Mouse (Mus musculus) spleen, embryonic (tissue): ENCODE measurements around the gene Hnf1b.

Source experiments
- CTCF ChIA-PET: fragments of 350-600 bp; sonication (Branson Sonifier 250); formaldehyde crosslinking; loops from one replicate; lab custom pipeline; 2022; lab: Charles Lee

Gene Hnf1b

DNA sequence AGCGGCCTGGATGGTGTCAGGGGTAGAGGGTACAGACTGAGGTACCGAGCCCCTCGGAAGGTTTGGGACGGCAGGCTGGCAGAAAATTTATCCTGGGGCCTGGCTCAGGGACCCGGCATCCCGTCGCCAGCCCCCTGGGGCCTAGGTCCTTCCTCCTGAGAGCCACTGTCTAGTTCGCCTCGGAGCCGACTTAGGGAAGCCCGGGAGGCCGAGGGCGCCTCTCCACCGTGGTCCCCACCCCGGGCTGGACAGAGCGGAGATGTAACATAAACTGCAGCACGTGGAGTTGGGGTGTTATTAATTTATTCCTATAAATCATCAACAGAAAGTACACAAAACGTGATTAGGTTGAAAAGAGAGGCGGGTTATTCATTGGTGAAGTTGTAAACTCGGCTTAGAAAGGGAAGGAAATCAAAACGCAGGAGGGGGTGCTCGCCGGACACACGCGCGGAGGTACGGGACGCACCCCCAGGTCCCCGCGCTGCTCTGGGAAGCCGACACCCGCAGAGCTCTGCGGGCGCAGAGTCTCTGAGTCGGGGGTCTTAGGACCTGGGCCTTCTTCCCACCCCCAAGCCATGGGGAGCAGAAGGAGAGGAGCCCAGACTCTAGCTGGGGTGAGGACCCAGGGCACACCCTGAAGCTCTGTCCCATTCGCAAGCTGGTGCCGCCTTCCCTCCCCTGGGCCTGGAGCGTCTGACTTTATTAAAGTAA is 2.8 kb downstream of the Hnf1b start:
- CTCF ChIA-PET, result no interaction called here

DNA sequence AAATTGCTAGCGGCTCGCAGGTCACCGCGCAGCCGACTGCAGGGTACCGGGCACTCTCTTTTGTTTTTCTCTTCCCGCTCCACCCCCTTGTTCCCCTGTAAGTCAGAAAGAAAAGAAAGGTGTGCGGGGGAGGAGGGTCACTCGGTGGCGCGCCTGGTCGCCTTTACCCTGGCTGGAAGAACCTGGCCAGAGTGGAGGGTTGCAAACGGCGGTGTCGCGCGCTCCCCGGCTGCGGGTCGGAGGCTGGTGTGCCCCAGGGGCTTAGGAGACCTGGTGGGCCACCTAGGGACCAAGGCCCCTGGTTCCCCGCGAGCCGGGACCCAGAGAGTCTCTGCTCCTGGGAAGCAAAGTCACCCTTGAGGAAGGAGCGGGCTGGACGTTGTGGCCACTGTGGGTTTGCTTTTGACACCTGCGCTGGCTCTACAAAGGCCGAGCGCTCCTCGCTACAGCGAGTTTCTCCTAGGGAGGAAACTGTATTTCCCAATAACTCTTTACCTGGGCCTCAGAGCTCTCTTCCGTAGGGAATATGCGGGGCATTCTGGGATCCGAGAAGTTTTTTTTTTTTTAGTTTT is 3.4 kb downstream of the Hnf1b start:
- CTCF ChIA-PET, result interaction anchor here (0.6 to 0.9 kb wide), 2 partner anchors 18 to 1910 kb away, joined by 5 to 7 read pairs; no protein-coding TSS in a partner anchor

DNA sequence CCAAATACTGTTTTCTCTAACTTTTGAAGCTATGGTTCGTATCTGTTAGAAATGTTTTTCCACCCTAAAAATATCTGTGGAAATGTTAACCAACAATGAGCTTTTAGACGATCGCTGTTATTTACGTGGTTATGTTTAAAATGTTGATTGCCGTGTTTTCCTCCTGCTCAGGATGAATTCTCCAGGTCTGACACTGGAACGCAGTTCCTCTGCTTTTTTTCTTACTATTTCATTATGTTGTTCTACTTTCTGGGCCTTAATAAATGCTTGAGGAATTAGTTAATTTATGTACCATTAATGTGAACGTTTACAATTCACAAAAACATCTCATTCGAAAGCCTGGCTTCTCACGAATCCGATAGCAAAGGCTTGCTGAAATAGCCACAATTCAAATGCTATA is 4.2 kb downstream of the Hnf1b start:
- CTCF ChIA-PET, result interaction anchor here (0.9 kb wide), 1 partner anchor 1910 kb away, joined by 7 read pairs; no protein-coding TSS in a partner anchor

DNA sequence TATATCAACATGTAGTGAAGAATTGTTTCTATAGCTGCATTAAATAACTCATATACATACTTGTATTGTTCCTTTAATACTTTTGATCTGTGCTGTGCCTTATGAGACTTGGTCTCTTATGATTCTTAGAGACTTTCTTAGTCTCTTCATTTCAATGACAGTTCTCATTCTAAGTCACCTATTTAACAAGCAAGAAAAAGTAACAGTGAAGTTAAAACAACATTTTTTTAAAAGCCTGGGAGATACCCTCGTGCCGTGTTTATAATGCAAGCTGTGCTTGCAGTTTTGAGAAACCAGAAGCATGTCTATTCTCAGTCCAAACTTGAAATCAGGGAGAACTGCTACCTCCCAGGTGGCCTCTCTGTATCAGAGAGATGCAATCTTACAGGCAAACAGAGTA is 4.8 kb downstream of the Hnf1b start:
- CTCF ChIA-PET, result no interaction called here

DNA sequence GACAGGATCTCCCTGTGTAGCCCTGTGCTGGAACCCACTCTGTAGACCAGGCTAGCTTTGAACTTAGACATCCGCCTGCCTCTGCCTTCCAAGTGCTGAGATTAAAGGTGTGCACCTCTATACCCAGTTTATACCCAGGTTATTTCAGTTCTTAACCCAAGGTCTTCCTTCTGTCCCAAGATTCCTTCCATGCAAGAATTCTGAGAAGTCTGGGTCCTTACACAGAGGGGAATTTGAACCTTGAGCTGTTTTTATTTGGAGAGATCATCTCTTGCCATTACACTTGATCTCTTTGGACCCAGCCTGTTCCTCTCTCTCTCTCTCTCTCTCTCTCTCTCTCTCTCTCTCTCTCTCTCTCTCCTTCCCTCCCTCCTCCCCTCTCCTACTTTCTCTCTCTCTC is 7.4 kb downstream of the Hnf1b start:
- CTCF ChIA-PET, result no interaction called here

DNA sequence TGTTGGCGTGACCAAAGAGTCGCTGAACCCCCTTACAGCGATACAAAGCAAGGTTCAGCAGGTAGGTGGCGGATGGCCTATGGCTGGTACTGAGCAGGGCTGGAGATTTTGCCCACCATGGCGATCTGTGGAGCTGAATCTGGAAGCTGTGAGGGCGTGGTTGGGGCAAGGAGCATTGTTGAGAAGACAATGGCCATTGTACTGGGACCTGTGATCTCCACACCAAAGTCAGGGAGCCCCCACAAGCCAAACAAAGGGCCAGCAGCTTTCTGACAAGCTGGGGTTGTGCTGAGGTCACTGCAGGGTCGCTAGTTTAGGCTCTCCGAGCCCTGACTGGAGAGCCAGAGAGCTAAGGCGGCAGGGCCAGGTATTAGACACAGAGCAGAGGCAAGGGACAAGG is 15.4 kb downstream of the Hnf1b start:
- CTCF ChIA-PET, result no interaction called here

DNA sequence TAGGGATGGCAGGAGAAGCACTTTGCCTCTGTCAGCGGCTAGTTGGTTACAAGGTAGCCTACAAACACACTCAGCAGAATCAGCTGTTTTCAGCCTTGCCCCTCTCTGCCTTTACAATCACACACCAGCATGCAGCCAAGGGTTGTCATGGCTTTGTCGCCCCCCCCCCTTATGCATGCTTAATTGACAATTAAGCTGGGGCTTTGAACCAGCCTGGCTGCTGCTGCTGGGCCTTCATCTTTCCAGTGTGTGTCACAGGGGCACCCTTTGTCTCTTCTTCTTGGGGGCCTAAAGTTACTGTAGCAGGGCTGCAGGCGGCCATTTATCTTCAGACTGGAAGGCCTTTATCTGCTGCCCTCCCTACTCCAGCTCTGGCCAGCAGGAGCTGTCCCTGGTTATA is 17.7 kb downstream of the Hnf1b start:
- CTCF ChIA-PET, result no interaction called here

DNA sequence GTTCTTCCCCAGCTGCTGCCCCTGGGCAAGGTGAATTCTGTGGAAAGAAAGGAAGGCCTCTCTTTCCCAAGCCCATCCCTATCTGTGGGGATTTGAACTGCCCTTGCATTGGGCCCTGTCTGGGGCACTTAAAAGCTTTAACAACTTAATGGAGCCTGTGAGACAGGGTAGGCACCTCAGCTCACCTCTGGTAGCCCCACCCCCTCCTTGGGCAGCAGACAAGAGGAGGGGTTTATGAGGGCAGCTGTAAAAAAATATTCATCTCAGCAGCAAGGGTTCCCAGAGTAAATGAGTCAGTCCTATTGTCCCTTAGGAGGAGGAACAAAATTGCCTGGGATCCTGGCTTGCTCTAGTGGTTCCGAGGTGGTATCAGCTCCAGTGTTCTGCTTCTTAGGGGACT is 19.3 kb downstream of the Hnf1b start:
- CTCF ChIA-PET, result no interaction called here

DNA sequence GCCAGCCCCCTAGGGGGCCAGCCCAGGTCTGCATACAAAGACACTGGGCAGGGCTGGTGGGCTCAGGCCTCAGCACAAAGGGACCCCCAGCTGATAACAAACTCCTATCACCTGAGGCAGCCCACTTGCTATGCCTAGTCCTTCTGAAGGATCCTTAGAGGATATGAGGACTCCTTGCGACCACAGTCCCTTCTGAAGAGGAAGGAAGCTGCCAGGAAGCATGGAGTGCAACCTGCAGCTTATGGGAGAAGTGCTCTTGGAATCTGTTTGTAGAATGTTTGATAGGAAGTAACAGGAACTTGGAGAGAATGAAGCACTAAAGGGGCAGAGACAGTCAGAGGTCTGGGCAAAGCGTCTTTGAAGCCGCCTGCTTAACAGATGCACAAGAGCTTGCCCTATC is 19.8 kb downstream of the Hnf1b start:
- CTCF ChIA-PET, result interaction anchor here (0.6 kb wide), 1 partner anchor 73 kb away, joined by 3 read pairs; no protein-coding TSS in a partner anchor

DNA sequence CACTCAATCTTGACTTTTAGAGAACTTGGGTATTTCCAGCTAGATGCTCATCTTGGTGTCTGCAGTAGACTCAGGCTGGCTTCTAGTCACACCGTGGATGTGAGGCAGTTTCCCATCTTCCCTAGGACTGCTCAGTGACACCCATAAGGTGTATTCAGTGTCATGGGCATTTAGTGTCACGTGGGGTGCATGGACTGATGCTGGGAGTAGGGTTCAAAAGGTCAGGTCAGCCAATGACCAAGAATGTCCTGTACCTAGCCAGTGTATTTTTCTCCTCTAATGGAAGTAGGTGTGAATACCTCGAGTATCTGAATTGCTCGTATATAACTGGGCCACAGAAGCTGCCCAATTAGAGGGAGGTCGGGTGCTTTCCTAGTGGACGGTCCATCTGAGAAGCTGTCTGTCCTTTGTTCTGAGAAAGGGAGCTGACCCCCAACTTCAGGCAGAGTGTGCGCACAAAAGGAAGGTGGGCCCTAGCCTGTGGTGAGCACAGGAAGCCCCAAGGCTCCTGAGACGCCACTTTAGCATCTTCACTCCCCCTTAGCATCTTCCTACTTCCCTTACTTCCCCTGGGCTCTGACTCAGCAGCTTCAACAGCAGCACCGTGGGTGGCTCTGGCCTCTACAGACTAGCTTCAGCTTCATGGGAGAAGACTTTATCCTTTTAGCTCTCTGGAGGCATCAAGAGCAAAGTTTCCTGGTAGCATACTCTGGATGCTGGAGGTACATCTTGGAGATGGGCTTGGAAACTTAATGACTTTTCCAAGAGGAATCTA is 22.1 kb downstream of the Hnf1b start:
- CTCF ChIA-PET, result interaction anchor here (0.6 kb wide), 1 partner anchor 19 kb away, joined by 5 read pairs; no protein-coding TSS in a partner anchor

DNA sequence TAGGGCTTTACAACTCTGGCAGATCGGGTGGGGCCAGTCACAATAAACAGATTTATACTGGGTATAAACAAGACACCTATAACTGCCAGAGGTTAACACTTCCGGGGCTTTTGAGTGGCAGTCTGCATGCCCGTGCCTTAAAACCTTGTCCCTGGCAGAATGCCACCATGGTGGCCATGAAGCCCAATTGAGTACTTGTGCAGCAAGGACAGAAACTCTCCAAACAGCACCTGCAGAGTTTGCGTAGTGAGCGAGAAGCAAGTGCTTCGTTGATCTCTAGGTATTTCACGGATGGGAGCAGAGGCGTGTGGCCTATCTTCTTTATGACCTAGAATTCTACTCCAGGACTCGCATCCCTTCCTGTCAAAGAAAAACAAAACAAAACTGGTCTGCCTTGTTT is 23.6 kb downstream of the Hnf1b start:
- CTCF ChIA-PET, result no interaction called here

DNA sequence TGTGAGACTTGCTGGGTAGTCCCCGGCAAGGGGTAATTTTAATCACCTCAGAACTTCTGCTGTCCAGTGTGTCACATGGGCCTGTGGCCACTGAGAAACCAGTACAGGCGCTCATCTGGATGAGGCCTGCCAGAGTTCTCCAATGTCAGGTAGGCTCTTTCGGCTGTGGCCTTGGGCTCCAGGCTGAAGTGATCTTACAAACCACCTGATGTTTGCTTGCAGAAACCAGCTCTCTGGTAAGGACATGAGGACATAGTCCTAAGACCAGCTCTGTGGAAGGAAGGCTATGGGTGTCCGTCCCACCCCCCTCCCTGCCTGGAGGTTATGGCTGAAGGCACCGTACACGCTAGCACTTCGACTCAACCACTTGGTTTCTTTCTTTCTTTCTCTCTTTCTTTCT is 26.8 kb downstream of the Hnf1b start:
- CTCF ChIA-PET, result no interaction called here

DNA sequence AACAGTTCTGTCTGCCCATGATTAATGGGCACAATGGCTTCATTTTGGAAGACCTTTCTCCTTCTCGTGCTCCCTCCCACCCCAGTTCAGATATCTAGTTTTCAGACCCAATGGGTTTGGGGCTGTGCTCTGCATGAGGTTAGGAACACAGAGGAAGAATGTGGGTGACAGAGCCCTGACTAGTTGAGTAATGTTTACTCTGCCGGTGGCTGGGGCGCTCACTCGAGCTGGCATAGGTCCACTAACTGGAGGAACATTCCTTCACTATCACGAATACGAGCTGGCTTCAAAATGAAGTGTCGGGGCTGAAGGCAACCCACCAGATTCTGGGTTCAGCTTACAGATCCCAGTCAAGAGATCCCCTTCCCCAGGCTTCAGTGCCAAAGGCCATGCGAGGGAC is 27.9 kb downstream of the Hnf1b start:
- CTCF ChIA-PET, result no interaction called here

DNA sequence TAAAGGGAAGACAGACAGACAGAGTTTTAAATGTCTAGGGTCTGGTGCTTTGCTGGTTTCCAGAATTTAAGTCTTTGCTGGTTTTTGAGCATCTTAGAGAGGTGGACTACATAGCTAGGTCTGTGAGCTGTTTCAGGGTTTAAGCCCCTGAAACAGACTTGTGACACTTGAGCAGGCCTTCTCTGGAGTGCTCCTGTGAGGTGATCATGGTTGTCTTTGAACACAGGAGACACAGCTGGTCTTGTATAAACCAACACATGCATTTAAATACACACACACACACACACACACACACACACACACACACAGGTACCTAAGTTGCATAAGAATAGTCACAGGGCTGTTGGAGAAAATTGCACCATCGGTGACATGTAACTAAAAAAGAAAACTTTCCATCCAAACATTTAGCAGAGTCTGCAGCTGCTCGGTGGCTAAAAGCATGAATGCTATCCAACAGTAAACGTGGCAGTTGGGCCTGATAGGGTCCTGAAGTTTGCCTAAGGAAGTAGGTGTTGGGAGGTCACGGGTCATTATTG is 28.6 kb downstream of the Hnf1b start:
- CTCF ChIA-PET, result no interaction called here

DNA sequence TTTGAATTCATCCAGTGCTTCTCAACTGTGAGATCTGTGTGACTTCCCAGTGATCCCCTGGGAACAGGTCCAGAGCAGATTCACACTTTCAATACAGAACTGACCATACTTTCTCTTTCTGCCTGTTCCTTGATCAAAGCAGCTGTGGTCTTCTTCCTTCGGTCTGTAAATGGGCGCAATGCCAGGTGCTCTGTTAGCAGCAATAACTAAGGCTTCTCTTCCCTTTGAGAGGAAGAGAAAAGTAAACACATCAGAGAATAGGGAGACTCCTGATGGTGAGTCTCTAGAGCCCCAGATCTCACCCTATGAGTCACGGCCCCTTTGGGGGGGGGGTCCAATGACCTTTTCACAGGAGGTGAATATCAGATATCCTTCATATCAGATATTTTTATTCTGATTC is 29.3 kb downstream of the Hnf1b start:
- CTCF ChIA-PET, result no interaction called here

DNA sequence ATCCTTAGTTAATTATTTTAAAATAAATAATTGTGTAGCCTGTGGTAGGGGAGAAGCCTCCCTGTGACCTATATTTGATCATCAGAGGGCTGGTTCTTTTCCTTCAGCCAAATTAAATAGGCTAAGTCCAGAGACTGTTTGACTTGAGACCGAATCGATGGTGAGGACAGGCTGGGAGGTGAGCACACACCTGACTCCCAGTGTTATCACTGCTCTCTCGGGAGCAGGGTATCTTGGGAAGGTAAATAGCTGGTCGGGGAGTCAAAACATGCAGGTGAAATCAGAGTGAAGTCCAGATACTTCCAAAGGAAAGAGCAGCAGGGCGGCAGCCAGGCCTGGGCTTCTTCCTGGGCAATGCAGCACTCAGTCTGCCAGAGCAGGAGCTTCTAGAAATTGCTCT is 31.6 kb downstream of the Hnf1b start:
- CTCF ChIA-PET, result no interaction called here

DNA sequence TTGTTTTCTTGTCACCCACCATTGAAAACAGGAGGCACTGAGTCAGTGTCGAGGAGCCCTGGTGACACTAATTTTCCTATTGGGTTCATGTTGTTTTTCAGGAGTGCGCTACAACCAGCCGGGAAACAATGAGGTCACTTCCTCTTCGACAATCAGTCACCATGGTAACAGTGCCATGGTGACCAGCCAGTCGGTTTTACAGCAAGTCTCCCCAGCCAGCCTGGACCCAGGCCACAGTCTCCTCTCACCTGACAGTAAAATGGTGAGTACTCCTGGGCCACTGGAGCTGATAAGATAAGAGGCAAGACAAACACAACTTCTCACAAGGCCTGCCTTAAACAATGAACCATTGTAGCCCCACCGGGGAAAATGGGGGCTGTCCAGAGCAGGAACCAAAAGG is 32.7 kb downstream of the Hnf1b start:
- CTCF ChIA-PET, result no interaction called here

DNA sequence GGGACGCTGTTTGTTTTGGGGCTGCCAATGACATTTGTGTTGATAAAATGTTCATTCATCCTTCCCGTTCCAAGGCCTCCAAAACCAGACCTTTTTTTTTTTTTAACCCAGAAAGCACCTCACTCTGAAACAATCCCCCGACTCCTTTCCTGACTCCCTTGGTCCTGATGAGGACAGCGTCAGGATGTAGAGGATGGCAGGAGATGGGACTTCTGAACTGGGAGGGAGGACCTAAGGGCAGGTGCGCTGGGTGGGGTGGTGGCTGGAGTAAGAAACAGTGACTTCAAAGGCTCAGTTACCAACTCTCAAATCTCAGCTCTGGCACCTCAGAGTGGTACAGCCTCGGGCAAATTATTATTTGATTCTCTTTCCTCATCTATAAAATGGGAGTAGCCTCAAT is 33.2 kb downstream of the Hnf1b start:
- CTCF ChIA-PET, result no interaction called here

DNA sequence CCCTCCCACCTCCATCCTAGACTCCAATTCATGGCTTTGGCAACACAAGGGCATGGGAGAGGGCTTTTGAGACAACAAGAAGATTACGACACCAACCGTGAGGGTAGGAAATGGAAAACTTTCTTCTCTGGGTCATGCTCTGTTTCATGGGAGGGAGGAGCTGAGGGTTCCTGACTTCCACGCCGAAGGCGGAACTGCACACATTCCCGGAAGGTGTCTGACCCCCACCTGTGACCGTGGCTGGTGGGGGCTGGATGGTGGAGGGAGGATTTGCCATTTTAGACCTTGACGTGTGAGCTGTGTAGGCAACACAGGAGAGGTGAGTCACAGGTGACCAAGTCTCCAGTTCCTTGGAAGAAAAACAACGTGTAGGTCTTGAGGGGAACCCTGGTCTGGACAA is 33.9 kb downstream of the Hnf1b start:
- CTCF ChIA-PET, result no interaction called here

DNA sequence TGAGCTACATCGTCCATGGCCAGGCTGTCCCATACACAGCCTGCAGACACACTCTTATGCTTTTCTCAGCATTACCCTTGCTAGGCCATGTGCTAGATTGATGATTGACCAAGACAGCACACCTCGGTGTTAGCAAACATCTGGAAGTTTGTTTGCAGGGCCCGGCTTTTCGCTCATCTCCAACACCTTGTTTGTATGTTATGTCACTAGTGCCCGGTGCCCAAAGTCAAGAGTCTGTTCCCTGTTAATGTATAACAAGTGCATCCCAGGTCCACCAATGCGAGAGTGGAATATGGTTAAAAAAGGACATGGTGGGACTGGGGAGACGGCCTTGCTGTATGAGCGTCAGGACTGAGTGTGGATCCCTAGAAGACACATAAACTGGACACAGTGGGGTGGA is 35.3 kb downstream of the Hnf1b start:
- CTCF ChIA-PET, result no interaction called here

DNA sequence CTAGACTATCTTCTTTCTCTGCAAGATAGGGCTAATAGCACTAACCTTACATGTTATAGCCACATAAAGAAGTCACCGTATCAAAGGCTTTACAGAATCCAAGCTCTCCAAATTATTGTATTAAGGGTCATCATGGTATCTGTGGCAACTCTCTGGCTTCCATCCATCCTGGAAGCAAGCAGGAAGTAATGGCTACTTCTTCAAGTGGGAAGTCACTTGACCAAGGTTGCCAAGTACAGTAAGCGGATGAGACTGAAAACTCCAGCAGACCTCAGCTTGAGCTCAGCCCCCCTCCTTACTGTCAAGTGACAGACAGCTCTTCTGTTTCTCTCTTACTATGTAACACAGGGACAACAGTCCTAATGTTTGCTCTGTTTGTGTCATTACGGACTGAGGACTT is 36.9 kb downstream of the Hnf1b start:
- CTCF ChIA-PET, result no interaction called here

DNA sequence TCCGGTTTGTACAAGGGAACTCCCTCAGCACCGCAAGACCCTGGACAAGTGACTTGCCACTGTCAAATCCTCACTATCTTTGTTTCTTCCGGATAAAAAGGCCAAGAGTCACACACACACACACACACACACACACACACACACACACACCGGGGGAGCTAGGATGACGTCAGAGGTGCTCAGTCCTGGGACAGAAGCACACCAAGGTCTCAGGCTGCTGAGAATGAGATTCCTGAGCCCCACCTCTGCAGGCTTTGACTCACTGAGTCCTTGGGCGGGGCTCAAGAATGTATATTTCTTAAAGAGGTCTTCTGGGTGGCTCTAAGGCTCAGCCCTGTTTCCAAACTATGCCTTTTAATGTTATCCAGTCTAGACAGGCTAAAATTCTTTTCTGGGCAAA is 41.5 kb downstream of the Hnf1b start:
- CTCF ChIA-PET, result no interaction called here

DNA sequence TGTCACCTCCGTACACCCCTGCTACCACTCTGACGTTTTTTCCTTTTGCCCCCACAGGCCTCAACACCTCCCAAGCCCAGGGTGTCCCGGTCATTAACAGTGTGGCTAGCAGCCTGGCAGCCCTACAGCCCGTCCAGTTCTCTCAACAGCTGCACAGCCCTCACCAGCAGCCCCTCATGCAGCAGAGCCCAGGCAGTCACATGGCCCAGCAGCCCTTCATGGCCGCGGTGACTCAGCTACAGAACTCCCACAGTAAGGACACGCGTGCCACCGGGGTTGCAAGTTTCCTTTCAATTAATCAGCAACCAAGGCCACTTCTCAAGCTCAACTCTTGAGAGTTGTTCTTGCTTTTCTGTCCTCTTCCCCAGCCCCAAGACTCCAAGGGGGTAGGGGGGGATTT is 43.5 kb downstream of the Hnf1b start:
- CTCF ChIA-PET, result no interaction called here
